Mouse (Mus musculus) liver, adult (tissue): ENCODE data around the gene H2-DMb1.

ENCODE experiments used
- GATA4 ChIP-seq: IDR thresholded peaks from 2 replicates; pipeline ENCODE4 v1.6.1; 2014; ENCODE audit warnings: mild to moderate bottlenecking, low read length; ENCODE audit not compliant: insufficient replicate concordance

The H2-DMb1 gene

DNA sequence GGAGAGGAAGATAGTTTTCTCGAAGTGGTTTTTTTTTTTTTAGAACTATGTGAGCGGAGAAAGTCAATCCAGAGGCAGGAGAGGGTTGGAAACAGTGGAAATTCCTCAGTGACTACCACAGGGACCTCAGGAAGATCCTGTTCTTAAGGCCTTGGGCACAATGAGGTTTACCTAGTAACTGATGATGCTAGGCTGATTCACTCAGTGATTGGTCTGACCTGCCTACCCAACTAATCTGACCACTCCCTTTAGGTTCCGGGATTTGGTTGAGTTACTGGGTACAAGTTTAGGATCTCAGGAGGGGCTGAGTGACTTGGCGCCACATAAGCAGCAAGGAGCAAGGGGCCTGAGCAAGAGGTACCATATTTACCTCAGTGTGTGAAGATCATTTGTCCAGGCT, at the start of gene H2-DMb1:
Gene H2-DMb1, plus strand, starts transcription at position 150 of the 400 bp plus-strand sequence.
- no peak for TF ChIP-seq GATA4

DNA sequence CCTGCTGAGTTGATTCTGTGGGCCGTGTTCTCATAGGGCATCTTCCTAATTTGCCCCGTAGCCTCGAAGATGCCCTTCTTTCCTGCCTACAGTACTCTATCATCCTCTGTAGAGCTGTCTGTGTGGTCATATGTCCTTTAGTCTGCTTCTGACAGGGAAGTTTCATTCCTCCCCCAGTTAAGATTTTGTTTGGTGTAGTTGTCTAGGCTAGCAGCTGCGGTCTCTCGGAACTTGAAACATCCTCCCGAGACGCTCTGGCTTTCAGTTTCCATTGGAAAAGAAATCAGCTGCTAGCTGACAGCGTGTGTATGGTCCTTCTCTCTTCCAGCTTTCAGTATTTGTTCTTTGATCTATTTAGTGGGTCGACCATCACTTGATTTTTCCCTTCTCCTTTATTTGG, 48.1 kb upstream of the H2-DMb1 start:
- no peak for TF ChIP-seq GATA4

DNA sequence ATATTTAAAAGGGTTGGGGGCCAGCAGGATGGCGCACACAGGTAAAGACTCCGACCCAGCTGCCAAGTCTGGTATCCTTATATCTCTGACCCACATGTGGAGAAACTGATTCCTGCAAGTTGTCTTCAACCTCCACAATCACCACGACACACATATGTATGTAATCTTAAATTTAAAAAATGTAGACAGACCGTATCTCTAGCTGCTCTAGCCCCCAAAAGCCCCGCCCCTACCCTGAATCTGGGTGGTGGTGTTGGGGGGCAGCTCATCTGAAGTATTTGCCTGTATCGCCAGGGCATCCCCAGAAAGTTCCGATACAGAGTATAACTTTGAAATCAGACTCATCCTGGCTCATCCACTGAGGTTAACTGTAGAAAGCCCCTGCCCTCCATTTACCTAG, 46.3 kb upstream of the H2-DMb1 start:
- no peak for TF ChIP-seq GATA4

GRCm38 (mm10) chr17:34107109-34107867, 45.6 kb upstream of the H2-DMb1 start:
- no peak for TF ChIP-seq GATA4

DNA sequence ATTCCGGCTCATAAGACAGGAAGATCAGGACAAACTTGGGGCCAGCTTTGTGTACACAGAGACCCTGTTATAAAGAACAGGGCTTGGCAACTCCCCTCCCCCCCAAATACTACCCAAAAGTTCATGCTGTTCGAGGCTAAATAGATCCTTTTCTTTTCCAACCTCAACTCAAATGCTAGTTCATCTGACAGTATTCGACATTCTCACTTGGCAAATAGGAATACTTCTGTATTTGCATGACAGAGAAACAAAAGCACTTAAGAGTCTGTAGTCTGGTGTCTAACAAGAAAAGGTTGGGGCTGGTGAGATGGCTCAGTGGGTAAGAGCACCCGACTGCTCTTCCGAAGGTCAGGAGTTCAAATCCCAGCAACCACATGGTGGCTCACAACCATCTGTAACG, 44.4 kb upstream of the H2-DMb1 start:
- TF ChIP-seq GATA4 = no peak

GRCm38 (mm10) chr17:34109038-34109805, 43.6 kb upstream of the H2-DMb1 start:
- no peak for TF ChIP-seq GATA4

DNA sequence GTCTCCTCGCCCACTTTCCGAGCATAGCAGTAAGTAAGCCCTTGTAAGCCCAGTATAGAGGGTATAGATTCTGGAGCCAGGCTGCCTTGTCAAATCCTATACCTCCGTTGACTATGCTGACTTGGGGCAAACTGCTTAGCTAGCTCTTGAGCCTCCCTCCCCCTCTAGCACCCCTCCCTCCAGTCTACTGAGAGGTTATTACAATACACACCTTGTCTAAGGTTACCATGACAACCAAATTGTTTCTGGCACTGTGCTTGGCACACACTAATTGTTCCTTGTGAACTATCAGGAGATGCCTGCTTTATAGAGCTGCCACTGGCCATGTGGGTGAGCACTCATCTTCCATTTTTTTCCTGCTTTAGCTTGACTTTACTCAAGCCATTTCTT, 43.1 kb upstream of the H2-DMb1 start:
- TF ChIP-seq GATA4 = no peak

GRCm38 (mm10) chr17:34110309-34110708, 42.6 kb upstream of the H2-DMb1 start:
- no peak for TF ChIP-seq GATA4

DNA sequence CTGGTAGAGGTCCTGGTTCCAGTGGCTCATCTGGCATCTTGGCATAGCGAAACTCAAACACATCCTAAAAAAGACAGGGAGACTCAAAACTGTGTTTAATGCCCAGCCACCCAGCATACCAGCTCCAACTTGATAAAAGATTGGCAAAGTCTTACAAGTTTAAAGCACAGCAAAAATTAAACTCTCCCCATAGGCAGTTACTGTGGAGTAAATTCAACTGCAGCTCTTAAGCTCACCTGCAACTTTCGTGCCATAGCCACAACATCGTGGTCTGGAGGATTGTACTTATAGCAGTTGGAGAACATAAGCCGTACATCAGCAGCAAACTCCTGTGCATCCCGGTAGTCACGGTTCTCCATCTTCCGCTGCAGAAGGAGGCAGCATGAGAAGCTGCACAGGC, 38.8 kb upstream of the H2-DMb1 start:
- no peak for TF ChIP-seq GATA4

GRCm38 (mm10) chr17:34116736-34117370, 36.0 kb upstream of the H2-DMb1 start:
- no peak for TF ChIP-seq GATA4

DNA sequence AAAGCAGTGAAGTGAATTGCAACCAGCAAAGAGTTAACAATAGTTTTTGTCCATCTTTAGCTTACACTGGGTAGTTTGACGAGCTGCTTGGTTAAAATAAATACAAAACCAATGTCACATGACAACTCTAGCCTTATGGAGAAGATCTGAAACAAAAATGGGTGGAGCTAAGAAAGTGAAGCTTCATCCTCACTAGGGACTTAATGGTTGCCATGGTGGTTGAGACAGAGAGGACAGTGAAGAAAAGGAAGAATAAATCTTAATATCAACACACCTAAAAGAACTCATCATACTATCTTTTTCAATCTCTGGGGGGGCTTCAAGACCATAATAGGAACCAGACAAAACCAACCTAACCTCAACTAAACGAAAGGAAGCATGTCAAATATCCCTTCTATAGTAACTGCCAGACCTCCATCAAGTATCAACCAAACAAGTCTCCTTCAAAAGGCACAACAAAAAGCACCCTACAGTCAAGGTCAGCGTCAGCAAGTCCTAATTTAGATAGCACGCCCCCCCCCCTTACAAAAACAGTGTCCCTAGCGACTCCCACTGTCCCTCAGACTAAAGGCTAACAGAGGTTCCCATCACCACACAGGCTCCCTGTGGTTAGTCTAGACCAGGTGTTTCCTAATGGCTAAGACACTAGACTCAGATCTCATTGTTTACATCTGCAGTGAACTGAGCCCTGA, 35.3 kb upstream of the H2-DMb1 start:
- no peak for TF ChIP-seq GATA4

DNA sequence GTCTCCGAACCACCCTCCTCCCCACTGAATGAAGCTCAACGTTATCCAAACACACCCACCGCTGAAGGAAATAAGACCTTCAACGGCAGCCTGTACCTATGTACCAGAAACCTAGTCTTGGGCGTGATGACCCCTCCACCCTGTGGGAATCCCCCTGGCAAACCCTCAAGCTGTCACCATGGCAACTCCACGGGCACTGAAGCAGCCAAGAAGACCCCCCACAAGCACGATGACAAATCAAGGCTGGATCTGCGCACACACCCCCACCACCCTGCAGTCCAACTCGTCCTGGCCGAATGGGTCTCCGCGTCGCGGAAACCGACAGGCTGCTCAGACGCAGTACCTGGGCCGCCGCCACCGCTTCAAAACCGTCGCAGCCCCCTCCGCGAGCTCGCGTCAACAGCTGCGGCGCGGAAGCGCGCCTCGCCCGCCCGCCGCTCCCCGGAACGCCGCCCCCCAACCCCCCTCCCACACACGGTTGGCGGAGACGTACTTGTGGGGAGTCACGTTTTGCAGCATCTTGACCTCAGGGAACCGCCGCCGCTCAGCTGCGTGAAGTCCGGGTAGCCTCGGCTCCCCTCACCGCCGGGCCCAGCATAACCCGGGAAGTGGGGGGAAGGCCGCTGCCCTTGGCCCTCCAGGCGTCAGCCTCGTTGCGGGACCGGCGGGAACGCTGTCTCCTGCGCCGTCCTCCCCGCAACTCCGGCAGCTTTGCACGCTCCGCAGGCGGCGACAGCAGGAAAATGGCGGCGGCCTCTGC, 34.6 kb upstream of the H2-DMb1 start:
- no peak for TF ChIP-seq GATA4

- TF ChIP-seq GATA4 = no peak
Observed at GRCm38 (mm10) chr17:34118873-34119248, 34.0 kb upstream of the H2-DMb1 start.

DNA sequence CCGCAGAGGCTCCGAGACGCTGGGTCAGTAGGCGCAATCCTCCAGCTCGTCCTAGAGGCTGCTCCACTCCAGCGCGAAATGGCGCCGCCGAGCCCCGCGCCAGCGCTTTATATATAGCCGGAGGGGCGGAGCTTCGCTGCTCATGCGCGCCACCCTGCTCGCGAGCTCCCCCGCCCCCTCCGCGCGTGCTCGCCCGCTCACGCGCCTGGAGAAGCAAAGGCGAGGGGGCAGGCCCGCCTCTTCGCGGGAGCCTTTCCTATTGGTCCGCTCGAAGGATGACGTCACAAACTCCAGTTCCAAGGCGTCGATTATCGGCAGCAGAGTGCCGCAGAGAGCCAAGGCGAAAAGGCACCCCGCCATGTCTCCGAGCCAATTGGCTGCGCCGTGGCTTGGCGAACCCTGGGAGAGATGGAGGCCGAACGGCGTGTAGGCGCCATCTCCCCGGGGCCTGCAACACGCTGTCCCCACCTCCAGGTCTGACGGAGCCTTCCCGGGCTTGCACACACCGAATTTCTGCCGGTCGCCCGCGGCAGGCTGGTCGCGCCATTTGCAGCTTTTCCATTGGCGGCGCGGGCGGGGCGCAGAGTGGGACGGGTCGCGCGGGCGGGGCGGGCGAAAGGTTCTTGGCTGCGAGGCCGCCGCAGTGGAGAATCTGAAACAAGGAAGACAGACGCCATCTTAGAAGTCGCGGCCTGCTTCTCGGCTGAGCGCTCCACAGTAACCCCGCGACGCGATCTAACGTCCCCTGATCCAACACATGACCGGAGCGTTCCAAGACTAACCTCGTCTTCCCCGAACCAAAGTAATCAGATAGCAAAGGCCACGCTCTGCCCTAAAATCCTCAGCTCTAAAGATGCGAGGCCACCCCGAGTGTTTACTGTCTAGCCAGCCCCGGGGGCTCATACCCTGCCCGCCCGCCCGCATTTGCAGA, 33.4 kb upstream of the H2-DMb1 start, which contains the start of gene H2-DMa:
Gene H2-DMa, plus strand, starts transcription at position 293 of the 931 bp plus-strand sequence.
- no peak for TF ChIP-seq GATA4
